Mouse (Mus musculus) hindbrain, postnatal 0 days (tissue): ENCODE results near the gene Anp32a. TPM values are rescaled to one million over a fixed set of nuclear protein-coding genes. Genes with fewer than 3 reads are reported as not detected.

Source experiments
- ATAC-seq: fragments of 200-750 bp; cut with Nextera tagmentation; 2 replicates; pipeline ENCODE4 v1.8.0; 2017; ENCODE audit warnings: mild to moderate bottlenecking, moderate TSS enrichment, moderate library complexity
- DNase-seq: peaks from one replicate; pipeline ENCODE4 v3.0.0-alpha.2; 2015; ENCODE audit warnings: low spot score
- H3K27ac ChIP-seq: fragments of 300-500 bp; sonication (generic); 2 replicates; pipeline ENCODE4 v1.5.1; 2014; ENCODE audit warnings: mild to moderate bottlenecking
- H3K27me3 ChIP-seq: fragments of 300-500 bp; sonication (generic); 2 replicates; pipeline ENCODE4 v1.6.1; 2014; ENCODE audit warnings: low read length, mixed read lengths; ENCODE audit not compliant: insufficient read depth
- H3K36me3 ChIP-seq: fragments of 300-500 bp; sonication (generic); 2 replicates; pipeline ENCODE4 v1.6.1; 2014; ENCODE audit warnings: low read length, mixed read lengths; ENCODE audit not compliant: insufficient read depth
- H3K4me1 ChIP-seq: fragments of 300-500 bp; sonication (generic); 2 replicates; pipeline ENCODE4 v1.6.1; 2014; ENCODE audit warnings: antibody characterized with exemption, low read length, mixed read lengths; ENCODE audit not compliant: insufficient read depth
- H3K4me2 ChIP-seq: fragments of 300-500 bp; sonication (generic); 2 replicates; pipeline ENCODE4 v1.6.1; 2014; ENCODE audit warnings: low read depth, mild to moderate bottlenecking, low read length, moderate library complexity, mixed read lengths
- H3K4me3 ChIP-seq: fragments of 300-500 bp; sonication (generic); 2 replicates; pipeline ENCODE4 v1.5.1; 2014; ENCODE audit warnings: low read length
- H3K9ac ChIP-seq: fragments of 300-500 bp; sonication (generic); replicated peaks from 2 replicates; pipeline ENCODE4 v1.6.1; 2014; ENCODE audit warnings: mild to moderate bottlenecking, low read length, moderate library complexity, mixed read lengths
- H3K9me3 ChIP-seq: fragments of 300-500 bp; sonication (generic); 2 replicates; pipeline ENCODE4 v1.6.1; 2016; ENCODE audit warnings: low read length, mixed read lengths
- CTCF ChIP-seq: IDR thresholded peaks from 2 replicates; pipeline ENCODE4 v1.5.1; 2016; ENCODE audit warnings: antibody characterized with exemption, control low read depth, low read depth
- WGBS: fragments of 180-500 bp; shearing (Covaris S2); extraction: QIAGEN DNeasy Blood & Tissue Kit; methylation state at CpG from one replicate; pipeline ENCODE4 v1.1.7; 2014; 5-methylcytosine and 5-hydroxymethylcytosine counted together
- polyA plus RNA-seq: library from polyadenylated mRNA; unstranded; fragments of >200 nt; fragmentation: Nextera tagmentation; extraction: Ambion mirVana; gene quantifications from 2 replicates; pipeline ENCODE4 v1.2.1, GENCODE M21; 2015
- total RNA-seq: library from RNA; depleted of rRNA; stranded (reverse); fragments of >200 nt; gene quantifications from 2 replicates; pipeline ENCODE4 v1.2.3, GENCODE M21; 2014

Gene Anp32a
- total and polyA plus RNA-seq, 2 experiments from 2014 or later = 50.7 to 112 TPM

DNA sequence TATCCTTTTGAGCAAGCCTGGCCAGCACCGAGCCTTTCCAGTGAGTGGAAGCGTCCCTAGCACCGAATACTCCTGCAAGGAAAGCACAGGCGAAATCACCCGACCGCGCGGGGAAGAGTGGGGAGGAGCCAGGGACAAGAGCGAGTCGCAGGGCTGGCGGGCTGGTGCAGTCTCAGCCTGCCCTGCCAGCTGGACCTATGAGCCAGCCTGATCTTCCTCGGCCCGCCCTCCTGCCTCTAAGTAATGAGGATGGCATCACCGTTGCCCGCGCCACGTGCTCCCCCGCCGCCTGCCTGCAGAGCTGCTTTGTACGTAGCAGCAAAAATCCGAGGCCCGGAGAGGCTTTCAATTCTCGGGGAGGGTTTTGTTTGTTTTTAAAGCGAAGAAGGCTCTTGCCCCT, 22.5 kb downstream of the Anp32a start:
- WGBS = under 1% methylated on average over 24 of the region's 24 CpGs
- H3K27me3 ChIP-seq = no peaks in the 10 kb centered on the region

DNA sequence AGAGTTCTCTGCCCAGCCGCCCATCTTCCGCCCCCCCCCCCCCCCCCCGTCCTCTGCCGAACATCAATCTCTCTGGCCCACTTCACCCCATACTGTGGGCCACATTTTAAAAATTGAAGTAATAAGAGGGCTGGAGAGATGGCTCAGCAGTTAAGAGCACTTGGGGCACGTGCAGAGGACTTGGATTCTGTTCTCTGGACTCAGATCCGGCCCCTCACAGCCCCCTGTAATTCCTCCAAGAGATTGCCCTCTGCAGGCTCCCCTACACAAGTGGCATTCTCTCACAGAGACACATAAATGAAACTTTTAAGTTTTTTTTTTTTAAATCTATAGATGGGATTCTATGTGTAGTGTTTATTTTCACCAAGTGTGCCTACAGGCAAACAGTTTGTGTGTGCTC, 23.1 kb downstream of the Anp32a start:
- Histone ChIP-seq H3K36me3 (no peaks in the 10 kb centered on the region), H3K9ac (peak overlapping the region; percentile 62; the same call in 1 of the 2 replicates), H3K27me3 (no peaks in the 10 kb centered on the region), H3K4me2 (peak overlapping the region; percentile 63), H3K4me1 (peaks cover 42% of the 10 kb centered on the region), H3K4me3 (peak overlapping the region; percentile 28; the same call in 1 of the 2 replicates), H3K27ac (peak overlapping the region; percentile 85; the same call in 1 of the 2 replicates), H3K9me3 (no peaks in the 10 kb centered on the region)
- DNase-seq = peak; percentile 30
- 0% methylated on average over 5 of the region's 6 CpGs for WGBS
- ATAC-seq = no peak
- TF ChIP-seq CTCF = no peak

More for the DNA sequence above, 22.5 kb downstream of the Anp32a start:
- Histone ChIP-seq H3K4me2 (peak overlapping the region; percentile 63), H3K27ac (peak overlapping the region; percentile 85), H3K9ac (peak overlapping the region; percentile 62), H3K4me3 (peak overlapping the region; percentile 28), H3K36me3 (no peaks in the 10 kb centered on the region), H3K9me3 (no peaks in the 10 kb centered on the region), H3K4me1 (peaks cover 42% of the 10 kb centered on the region)
- TF ChIP-seq CTCF = peak; percentile 33; the same call in 1 of the 2 replicates
- peak; percentile 95 for DNase-seq
- ATAC-seq = peak; percentile 97

DNA sequence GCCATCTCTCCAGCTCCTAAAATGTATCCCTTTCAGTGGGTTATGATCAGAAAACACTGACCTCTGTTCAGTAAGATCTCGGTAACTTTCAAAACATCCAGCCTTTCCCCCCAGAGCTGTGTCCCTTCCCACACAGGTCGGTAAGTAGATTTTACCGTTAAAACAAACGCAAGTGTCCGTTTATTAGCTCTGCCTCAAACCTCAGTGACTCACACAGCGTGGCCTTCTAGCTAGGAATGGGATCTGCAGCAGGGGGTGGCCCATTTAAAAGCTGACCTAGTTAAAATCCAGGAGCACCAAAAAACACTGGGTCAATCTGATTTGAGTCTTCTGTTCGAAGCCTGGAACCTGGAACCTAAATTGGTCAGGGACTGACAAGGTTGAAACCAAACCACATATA, 23.7 kb downstream of the Anp32a start:
- H3K9me3 ChIP-seq = no peaks in the 10 kb centered on the region
- H3K4me2 ChIP-seq = no peak overlapping the region
- WGBS = 46% methylated on average over 7 of the region's 7 CpGs
- ATAC-seq (no peak), DNase-seq (no peak)
- no peak for TF ChIP-seq CTCF
- H3K9ac ChIP-seq = no peak overlapping the region
- no peak overlapping the region for H3K4me3 ChIP-seq
- no peaks in the 10 kb centered on the region for H3K36me3 ChIP-seq
- H3K4me1 ChIP-seq = peaks cover 42% of the 10 kb centered on the region
- H3K27ac ChIP-seq = peak overlapping the region; percentile 85; the same call in 1 of the 2 replicates
- H3K27me3 ChIP-seq = no peaks in the 10 kb centered on the region

DNA sequence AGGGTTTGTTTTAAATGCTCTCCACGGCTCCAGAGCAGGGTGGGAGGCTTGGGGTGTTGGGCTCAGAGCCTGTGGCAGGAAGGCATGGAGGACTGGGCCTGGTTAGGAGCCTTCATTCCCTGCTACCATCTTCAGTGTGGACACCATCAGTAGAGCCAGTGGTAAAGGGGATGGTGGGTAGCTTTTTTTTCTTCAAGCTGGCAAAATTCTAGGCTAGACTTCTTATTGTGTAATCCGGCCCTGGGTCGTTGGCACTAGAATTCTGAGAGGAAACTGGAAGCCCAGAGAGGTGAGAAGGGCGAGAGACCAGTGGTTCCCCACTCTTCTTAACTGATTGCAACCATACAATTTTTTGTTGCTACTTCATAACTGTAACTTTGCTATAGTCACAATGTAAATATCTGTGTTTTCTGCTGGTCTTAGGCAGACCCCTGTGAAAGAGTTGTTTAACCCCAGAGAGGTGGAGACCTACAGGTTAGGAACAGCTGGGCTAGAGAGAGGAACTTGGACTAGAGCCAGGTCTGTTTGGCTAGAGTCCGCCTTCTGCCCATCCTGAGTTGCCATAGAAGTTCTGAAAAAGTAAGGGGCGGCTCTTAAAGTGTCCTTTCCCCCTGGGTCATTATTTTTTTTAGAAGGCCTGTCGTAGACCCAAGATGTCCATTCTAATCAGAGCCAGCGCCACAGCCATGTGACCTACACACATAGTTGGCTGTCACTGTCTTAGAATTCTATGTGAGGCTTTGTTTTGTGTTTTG, 24.4 kb downstream of the Anp32a start:
- ATAC-seq (no peak), DNase-seq (no peak)
- H3K9me3 ChIP-seq = no peaks in the 10 kb centered on the region
- WGBS = 44% methylated on average over 8 of the region's 8 CpGs
- no peak overlapping the region for H3K4me3 ChIP-seq
- H3K27me3 ChIP-seq = no peaks in the 10 kb centered on the region
- H3K36me3 ChIP-seq = no peaks in the 10 kb centered on the region
- no peak overlapping the region for H3K9ac ChIP-seq
- no peak for TF ChIP-seq CTCF
- peaks cover 42% of the 10 kb centered on the region for H3K4me1 ChIP-seq
- H3K4me2 ChIP-seq = no peak overlapping the region
- peak overlapping the region; percentile 57; the same call in 1 of the 2 replicates for H3K27ac ChIP-seq

DNA sequence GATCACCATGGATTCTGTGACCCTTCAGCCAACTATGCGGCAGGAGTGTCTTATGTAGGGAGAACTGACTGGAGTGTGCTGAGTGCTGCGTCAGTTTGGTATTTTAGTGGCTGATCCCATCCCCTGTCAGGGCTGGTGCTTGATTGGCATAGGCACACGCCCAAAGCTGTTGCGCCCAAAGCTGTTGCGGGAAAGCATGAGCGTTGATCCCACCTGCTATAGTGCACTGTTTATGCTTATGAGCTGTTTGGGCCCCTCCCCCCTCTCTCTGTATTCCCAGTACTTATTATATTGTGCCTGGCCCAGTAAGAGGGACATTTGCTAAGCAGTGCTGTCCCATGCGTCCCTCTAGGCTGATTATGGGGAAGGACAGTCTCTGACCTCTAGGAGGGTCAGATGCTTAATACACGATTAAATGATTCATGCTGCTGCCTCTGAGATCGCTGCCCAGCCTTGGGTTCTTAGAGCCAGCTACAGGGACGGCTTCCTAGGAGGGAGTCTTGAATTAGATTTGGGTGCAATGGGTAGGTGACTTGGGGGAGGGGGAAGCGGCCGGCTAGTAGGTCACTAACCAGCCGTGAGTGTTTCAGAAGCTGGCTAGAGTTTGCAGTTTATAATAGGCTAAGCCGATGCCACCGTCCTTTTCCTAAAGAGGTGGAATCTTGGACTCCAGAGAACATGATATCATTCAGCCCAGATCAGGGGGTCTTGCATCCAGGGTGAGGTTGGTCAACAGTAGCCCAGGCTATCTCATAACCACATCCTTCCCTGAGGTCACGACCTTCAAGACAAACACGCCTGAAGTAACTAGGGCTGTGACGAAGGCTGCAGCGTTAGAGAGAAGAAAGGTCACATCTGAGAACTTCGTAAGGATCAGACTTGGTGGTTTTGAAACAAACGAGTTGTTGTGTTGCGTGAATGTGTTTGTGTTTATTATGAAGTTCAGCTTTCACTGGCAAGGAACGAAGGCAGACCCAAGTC, 25.7 kb downstream of the Anp32a start:
- H3K4me3 ChIP-seq = no peak overlapping the region
- ATAC-seq (peak; percentile 34), DNase-seq (peak; percentile 54)
- H3K9ac ChIP-seq = no peak overlapping the region
- H3K36me3 ChIP-seq = no peaks in the 10 kb centered on the region
- no peak for TF ChIP-seq CTCF
- H3K9me3 ChIP-seq = no peaks in the 10 kb centered on the region
- 41% methylated on average over 23 of the region's 23 CpGs for WGBS
- H3K27me3 ChIP-seq = no peaks in the 10 kb centered on the region
- peak overlapping the region; percentile 57 for H3K27ac ChIP-seq
- peaks cover 42% of the 10 kb centered on the region for H3K4me1 ChIP-seq
- peak overlapping the region; percentile 10; the same call in 1 of the 2 replicates for H3K4me2 ChIP-seq

DNA sequence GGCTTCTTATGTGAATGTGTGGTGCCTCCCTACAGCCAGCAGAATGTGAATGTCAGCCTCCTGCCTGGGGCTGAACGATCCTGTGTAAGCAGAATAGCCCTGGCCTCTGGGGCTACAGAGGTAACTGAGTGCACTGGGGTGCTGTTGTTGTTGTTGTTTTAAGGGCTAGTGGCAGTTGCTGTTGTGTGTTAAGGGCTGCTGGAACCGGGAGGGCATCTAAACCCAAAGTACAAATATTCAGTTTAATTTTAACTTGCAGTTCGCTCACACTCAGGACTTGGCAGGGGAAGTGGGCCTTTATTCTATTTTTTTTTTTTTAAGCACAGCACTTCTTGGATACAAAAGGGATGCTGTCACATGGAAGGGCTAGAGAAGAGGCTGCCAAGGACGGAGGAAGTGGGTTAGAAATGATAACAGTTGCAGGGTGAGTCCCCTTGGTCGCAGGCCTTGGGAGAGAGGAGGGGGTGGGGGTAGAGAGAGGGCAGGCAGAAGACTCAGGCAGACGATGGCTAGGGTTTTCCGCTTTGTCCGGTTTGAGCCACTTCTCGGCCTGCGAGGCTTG, 26.5 kb downstream of the Anp32a start:
- Histone ChIP-seq H3K27ac (peak overlapping the region; percentile 57), H3K36me3 (no peaks in the 10 kb centered on the region), H3K4me2 (peak overlapping the region; percentile 10; the same call in 1 of the 2 replicates), H3K9me3 (no peaks in the 10 kb centered on the region), H3K4me3 (no peak overlapping the region), H3K27me3 (no peaks in the 10 kb centered on the region), H3K9ac (no peak overlapping the region), H3K4me1 (peaks cover 42% of the 10 kb centered on the region)
- no peak for ATAC-seq
- TF ChIP-seq CTCF = no peak
- WGBS = 32% methylated on average over 10 of the region's 10 CpGs
- DNase-seq = peak; percentile 51
